Mouse (Mus musculus): Measurements from ENCODE around the gene Adcy6.

DNA sequence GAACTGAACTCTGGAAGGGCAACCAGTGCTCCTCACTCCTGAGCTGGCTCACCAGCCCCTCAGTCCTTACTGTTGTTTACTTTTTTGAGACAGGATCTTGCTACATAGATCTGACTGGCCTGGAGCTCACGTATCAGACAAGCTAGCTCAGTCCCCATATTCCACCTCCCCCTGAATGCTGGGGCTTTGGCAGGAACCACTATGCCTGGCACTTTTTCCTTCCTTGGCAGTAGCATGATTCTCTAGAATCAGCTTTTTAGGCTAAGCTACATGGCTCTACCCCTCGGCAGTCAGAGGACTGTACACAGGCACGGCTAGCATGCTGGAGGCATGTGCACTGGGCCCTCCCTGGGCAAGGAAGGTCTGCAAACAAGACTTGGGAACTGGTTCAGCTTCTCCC lies 38.2 kb upstream of the Adcy6 start:
- TF ChIP-seq CTCF (IDR thresholded peaks at IDR 0.05; ENCODE audit: control insufficient read depth, insufficient read depth, low read length): no peak
- TF ChIP-seq POLR2A (IDR thresholded peaks at IDR 0.05; ENCODE audit: borderline replicate concordance, control insufficient read depth, low read depth, low read length): no peak
